Mouse (Mus musculus) right cerebral cortex, adult 18-20 months (tissue): ENCODE measurements around the gene Dnah7b.
"Not testable (repeated sequence)": the region's sequence is repeated elsewhere in the genome, so short reads cannot be mapped to it uniquely, and the experiment has no call there.

ENCODE experiments used
- DNase-seq: peaks from one replicate; pipeline ENCODE4 v3.0.0; 2022; ENCODE audit warnings: mixed read lengths

Dnah7b gene

DNA sequence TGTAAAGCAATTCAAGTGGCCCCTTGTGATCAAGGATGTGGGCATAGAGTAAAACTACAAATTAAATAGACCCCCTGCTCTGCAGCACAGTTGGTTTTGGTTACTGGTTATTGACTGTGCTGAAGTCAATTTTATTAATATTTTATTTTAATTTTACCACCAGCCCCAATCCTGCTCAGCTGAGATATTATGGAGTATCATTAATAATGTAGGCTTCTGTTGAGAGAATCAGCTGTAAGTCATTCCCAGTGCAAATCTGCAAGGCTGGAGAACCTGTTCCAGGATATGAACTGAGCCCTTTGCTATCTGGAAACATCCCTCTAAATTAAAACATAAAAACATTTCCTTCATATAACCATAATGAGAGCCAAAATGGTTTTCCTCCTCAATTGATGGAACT is 259.8 kb downstream of the Dnah7b start:
- not testable (repeated sequence) for DNase-seq

DNA sequence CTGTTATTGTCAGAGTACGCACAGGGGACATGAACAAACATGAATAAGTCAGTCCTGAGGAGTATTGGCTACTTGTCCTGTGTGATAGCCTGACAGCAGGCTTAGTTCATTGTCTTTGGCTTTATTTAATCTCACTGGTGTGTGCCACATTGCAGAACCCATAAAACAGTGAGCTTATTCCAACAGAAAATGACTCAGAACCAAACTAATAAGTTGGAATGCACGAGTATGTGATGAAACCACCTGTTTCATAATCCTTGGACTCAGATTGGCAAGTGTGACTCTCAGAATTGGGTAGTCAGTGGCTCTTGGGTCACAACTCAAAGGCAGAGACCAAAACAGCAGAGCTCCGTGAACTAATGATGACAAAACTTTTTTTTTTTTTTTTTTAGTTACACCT is 279.2 kb downstream of the Dnah7b start:
- DNase-seq = not testable (repeated sequence)

DNA sequence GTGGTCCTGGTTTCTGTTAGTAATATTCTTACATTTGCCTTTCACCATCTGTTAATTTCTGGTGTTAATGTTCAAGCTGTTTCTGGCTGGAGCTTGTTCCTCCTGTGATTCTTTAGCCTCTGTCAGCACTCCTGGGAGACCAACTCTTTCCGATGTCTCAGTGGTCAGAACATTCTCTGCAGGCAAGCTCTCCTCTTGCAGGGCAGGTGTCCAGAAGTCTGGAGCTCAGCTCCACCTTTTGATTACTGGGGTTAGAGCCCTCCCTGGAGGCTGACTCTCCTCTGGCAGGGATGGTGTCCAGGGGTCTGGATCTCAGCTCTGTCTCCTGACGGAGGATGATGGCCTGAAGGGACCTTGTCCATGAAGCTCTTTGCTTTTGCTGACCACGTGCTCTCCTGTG is 314.5 kb downstream of the Dnah7b start:
- DNase-seq = not testable (repeated sequence)

DNA sequence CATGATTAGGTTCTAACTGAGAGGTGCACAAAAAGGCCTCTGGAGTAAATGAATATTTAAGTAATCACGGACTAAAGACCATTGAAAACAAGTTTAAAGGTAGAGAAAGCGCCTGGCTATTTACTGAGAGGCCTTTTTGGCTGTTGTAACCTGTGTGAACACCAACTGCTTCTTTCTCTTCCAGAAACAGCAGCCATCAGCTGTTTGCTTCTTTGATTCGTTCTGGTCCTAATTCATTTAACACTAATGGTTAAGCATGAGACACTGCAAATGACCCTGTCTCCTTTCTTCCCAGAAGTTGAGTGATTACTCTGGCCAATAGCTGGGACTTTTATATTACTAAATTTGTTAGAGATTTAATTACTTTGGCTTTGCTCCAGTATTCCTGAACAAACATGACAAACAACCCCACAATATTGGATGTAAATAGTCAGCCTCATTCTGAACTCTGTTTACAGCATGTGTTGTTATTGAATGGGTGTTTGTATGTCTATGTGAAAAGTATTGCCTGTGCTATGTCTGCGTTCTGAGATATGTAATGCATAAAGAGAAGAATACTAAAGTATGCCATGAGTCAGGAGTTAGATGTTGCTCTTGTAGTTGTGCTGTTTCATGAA is 328.7 kb downstream of the Dnah7b start:
- DNase-seq = not testable (repeated sequence)

DNA sequence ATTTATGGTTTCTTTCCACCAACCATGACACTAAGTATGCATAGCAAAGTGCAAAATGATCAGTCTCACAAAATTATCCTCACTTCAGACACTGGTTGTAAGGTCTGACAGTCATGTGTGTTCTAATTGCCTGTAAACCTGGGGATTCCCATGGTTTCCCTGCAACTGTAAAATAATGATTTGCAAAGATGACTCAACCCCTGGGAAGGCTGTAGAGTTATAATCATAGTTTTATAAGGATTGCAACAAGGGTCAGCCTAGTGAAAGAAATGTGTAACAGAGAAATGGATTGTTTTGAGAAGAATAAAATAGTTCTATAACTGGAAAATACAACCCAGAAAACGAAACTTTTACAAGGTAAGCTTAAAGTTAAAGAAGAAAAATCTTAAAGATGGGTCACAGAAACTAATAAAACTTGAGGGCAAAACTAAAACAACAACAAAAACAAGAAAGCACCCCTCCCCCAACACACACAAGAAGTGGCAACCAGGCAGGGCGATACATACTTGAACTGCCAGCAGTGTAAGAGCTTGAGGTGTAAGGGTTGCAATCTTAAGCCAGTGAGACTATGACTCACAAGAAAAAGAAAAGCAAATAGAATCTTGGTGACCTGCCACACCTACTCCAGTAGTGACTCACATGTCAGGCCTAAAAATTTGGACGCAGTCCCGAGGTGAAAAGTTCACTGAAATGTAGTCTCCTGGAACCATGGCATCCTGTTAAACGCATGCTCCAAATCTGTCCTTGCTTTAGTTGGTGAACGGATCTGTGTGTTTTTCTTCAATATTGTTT is 342.4 kb downstream of the Dnah7b start:
- no peak for DNase-seq

DNA sequence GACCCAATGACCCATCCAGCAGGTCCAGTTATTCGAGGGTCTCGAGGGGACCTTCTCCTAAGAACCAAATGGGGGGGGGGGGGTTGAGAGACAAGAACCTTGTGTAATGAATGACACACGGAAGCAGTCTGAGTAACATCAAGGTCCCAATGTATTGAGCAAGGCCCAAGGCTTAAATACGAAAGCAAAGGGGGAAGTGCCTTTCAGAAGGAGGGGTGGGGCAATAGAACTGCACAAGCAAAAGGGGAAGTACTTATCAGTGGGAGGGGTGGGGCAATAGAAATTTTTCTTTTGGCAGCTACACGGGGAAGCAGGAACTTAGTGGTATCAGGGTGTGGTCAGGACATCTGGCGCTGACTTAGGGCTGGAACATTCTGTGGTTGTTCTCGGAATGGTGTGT is 348.7 kb downstream of the Dnah7b start:
- not testable (repeated sequence) for DNase-seq

DNA sequence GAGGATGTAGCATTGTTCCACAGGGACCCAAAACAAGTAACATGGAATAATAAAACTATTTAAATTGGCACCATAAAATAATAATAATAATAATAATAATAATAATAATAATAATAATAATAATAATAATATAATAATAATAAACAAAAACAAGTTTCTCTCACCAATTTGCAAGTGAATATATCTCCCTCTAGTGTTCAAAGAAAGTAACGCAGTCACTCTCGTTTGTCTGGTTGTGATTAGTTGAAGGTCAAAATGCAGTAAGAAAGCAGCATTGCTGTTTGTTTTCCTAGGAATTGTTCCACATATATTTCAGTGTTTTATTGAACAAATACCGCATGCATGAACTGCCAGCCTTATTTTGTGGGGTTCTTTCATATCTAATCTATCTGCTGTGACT is 350.8 kb downstream of the Dnah7b start:
- DNase-seq = not testable (repeated sequence)

DNA sequence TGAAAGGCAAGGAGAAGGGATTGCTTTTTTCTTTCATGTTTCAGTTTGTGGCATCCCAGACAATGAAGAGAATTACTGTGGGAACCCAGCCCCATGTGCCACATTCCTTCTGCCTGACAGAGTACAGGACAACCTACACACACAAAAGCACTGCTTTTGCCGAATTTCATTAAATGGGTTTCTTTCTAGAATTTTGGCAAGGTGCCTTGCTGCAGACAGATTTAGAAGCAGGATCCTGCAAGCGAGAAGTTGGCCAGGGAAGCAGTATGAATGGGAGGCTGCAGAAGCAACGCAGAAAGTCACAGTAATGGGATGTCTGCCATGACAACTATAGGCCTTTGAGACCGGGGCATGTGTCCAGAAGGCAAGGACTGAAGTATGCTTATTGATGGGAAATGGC is 352.9 kb downstream of the Dnah7b start:
- DNase-seq = peak; percentile 23
